Mouse (Mus musculus) liver, adult 2 months (tissue): ENCODE results near the gene Scn1b. TPM values are rescaled to one million over a fixed set of nuclear protein-coding genes. Genes with fewer than 3 reads are reported as not detected.

Experiments
- DNase-seq: peaks from one replicate; pipeline ENCODE4 v3.0.0-alpha.2; 2011; ENCODE audit warnings: low read depth, low spot score; ENCODE audit errors: extremely low read depth
- H3K27ac ChIP-seq: fragments of 200-500 bp; replicated peaks from 2 replicates; pipeline ENCODE4 v1.5.1; 2012; ENCODE audit warnings: low read depth, mild to moderate bottlenecking, control low read depth, inconsistent platforms, low read length; ENCODE audit not compliant: insufficient read depth
- H3K27me3 ChIP-seq: fragments of 200-500 bp; 2 replicates; pipeline ENCODE4 v1.6.1; 2012; ENCODE audit warnings: mild to moderate bottlenecking, moderate library complexity, low read length, inconsistent platforms; ENCODE audit not compliant: control insufficient read depth, insufficient read depth
- H3K36me3 ChIP-seq: fragments of 200-500 bp; 2 replicates; pipeline ENCODE4 v1.6.1; 2012; ENCODE audit warnings: low read length, inconsistent platforms; ENCODE audit not compliant: control insufficient read depth, insufficient read depth
- H3K4me1 ChIP-seq: fragments of 200-500 bp; 2 replicates; pipeline ENCODE4 v1.6.1; 2011; ENCODE audit warnings: low read length; ENCODE audit not compliant: control insufficient read depth, insufficient read depth
- H3K4me3 ChIP-seq: fragments of 200-500 bp; 2 replicates; pipeline ENCODE4 v1.5.1; 2011; ENCODE audit warnings: low read depth, mild to moderate bottlenecking, control low read depth, low read length, moderate library complexity; ENCODE audit not compliant: insufficient read depth
- H3K79me2 ChIP-seq: fragments of 200-500 bp; 2 replicates; pipeline ENCODE4 v1.6.1; 2012; ENCODE audit warnings: inconsistent platforms, mild to moderate bottlenecking, low read length, moderate library complexity; ENCODE audit not compliant: control insufficient read depth, insufficient read depth
- H3K9ac ChIP-seq: fragments of 200-500 bp; 2 replicates; pipeline ENCODE4 v1.6.1; 2012; ENCODE audit warnings: low read depth, mild to moderate bottlenecking, control low read depth, inconsistent platforms, low read length
- CTCF ChIP-seq: fragments of 200-500 bp; IDR thresholded peaks from 2 replicates; pipeline ENCODE4 v1.5.1; 2011; ENCODE audit warnings: low read depth, low read length, control low read depth
- POLR2A ChIP-seq: fragments of 200-500 bp; IDR thresholded peaks from 2 replicates; pipeline ENCODE4 v1.6.1; 2011; ENCODE audit warnings: low read length, control low read depth; ENCODE audit not compliant: insufficient read depth; ENCODE audit errors: extremely low read depth
- WGBS: fragments of 180-500 bp; shearing (Covaris S2); methylation state at CpG from one replicate; pipeline ENCODE4 v1.1.7; 2018; 5-methylcytosine and 5-hydroxymethylcytosine counted together
- polyA plus RNA-seq: library from polyadenylated mRNA; depleted of rRNA; stranded (reverse); fragments of >200 nt; gene quantifications from 2 replicates; pipeline ENCODE4 v1.2.3, GENCODE M21; 2012; rRNA removed
- total RNA-seq: library from RNA; depleted of rRNA; stranded (reverse); fragments of >200 nt; gene quantifications from 2 replicates; pipeline ENCODE4 v1.2.3, GENCODE M21; 2014; rRNA removed

Gene Scn1b
- total RNA-seq = 2.4 and 3.5 TPM in 2 replicates
- polyA plus RNA-seq = 4.4 and 7.1 TPM in 2 replicates

GRCm38 (mm10) chr7:31126851-31127724, at the start of gene Scn1b:
Gene Scn1b (minus strand): TSS chr7:31127003.
- no peak for DNase-seq
- peak within 1 kb of the TSS; percentile 89 for H3K9ac ChIP-seq
- 4% methylated on average over 45 of the region's 60 CpGs for WGBS

GRCm38 (mm10) chr7:31175096-31175495, 48.3 kb upstream of the Scn1b start:
- H3K4me3 ChIP-seq = no peak overlapping the region
- 87% methylated on average over 3 of the region's 3 CpGs for WGBS
- H3K4me1 ChIP-seq = no peaks in the 10 kb centered on the region
- H3K27me3 ChIP-seq = no peaks in the 10 kb centered on the region
- H3K36me3 ChIP-seq = no peaks in the 10 kb centered on the region
- H3K79me2 ChIP-seq = no peaks in the 10 kb centered on the region
- no peak for DNase-seq
- no peak overlapping the region for H3K9ac ChIP-seq
- no peak for TF ChIP-seq POLR2A
- no peak for TF ChIP-seq CTCF
- no peak overlapping the region for H3K27ac ChIP-seq

More at GRCm38 (mm10) chr7:31126851-31127724, at the start of gene Scn1b:
- peaks cover 6% of the 10 kb centered on the region for H3K27me3 ChIP-seq
- peaks cover 5% of the 10 kb centered on the region; the same call in 1 of the 2 replicates for H3K36me3 ChIP-seq
- peak within 1 kb of the TSS; percentile 52 for H3K4me3 ChIP-seq
- peaks cover 3% of the 10 kb centered on the region; the same call in 1 of the 2 replicates for H3K4me1 ChIP-seq
- H3K79me2 ChIP-seq = no peaks in the 10 kb centered on the region
- H3K27ac ChIP-seq = no peak within 1 kb of the TSS
- no peak for TF ChIP-seq CTCF
- no peak for TF ChIP-seq POLR2A

- WGBS = 67% methylated on average over 8 of the region's 8 CpGs
- DNase-seq = no peak
Observed at GRCm38 (mm10) chr7:31174466-31174865, 47.7 kb upstream of the Scn1b start.

GRCm38 (mm10) chr7:31172238-31172637, 45.4 kb upstream of the Scn1b start:
- H3K79me2 ChIP-seq = no peaks in the 10 kb centered on the region
- H3K36me3 ChIP-seq = no peaks in the 10 kb centered on the region
- no peak for TF ChIP-seq POLR2A
- TF ChIP-seq CTCF = peak; percentile 72
- H3K27ac ChIP-seq = no peak overlapping the region
- H3K27me3 ChIP-seq = no peaks in the 10 kb centered on the region
- 19% methylated on average over 2 of the region's 2 CpGs for WGBS
- DNase-seq = peak; percentile 34
- no peaks in the 10 kb centered on the region for H3K4me1 ChIP-seq
- no peak overlapping the region for H3K9ac ChIP-seq
- H3K4me3 ChIP-seq = no peak overlapping the region

More at GRCm38 (mm10) chr7:31174466-31174865, 47.7 kb upstream of the Scn1b start:
- Histone ChIP-seq H3K4me3 (no peak overlapping the region), H3K9ac (no peak overlapping the region), H3K36me3 (no peaks in the 10 kb centered on the region), H3K79me2 (no peaks in the 10 kb centered on the region), H3K27me3 (no peaks in the 10 kb centered on the region), H3K4me1 (no peaks in the 10 kb centered on the region), H3K27ac (no peak overlapping the region)
- TF ChIP-seq POLR2A (no peak), CTCF (no peak)

GRCm38 (mm10) chr7:31170520-31170919, 43.7 kb upstream of the Scn1b start:
- Histone ChIP-seq H3K4me1 (no peaks in the 10 kb centered on the region), H3K36me3 (no peaks in the 10 kb centered on the region), H3K27ac (no peak overlapping the region), H3K9ac (no peak overlapping the region), H3K79me2 (no peaks in the 10 kb centered on the region), H3K4me3 (no peak overlapping the region), H3K27me3 (no peaks in the 10 kb centered on the region)
- no peak for TF ChIP-seq CTCF
- TF ChIP-seq POLR2A = no peak
- WGBS = 92% methylated on average over 9 of the region's 9 CpGs
- no peak for DNase-seq

GRCm38 (mm10) chr7:31168412-31168811, 41.6 kb upstream of the Scn1b start:
- Histone ChIP-seq H3K9ac (no peak overlapping the region), H3K79me2 (no peaks in the 10 kb centered on the region), H3K27ac (peak overlapping the region; percentile 26; the same call in 1 of the 2 replicates), H3K4me1 (no peaks in the 10 kb centered on the region), H3K27me3 (no peaks in the 10 kb centered on the region), H3K36me3 (no peaks in the 10 kb centered on the region), H3K4me3 (no peak overlapping the region)
- no peak for DNase-seq
- WGBS = 40% methylated on average over 8 of the region's 8 CpGs
- TF ChIP-seq POLR2A (no peak), CTCF (peak; percentile 31; the same call in 1 of the 2 replicates)
